Mouse (Mus musculus): ENCODE results near the gene Lrrc30. TPM values are rescaled to one million over a fixed set of nuclear protein-coding genes. Genes with fewer than 3 reads are reported as not detected.

Lrrc30 gene
- polyA plus RNA-seq, 1 experiment from 2014 or later: not detected

DNA sequence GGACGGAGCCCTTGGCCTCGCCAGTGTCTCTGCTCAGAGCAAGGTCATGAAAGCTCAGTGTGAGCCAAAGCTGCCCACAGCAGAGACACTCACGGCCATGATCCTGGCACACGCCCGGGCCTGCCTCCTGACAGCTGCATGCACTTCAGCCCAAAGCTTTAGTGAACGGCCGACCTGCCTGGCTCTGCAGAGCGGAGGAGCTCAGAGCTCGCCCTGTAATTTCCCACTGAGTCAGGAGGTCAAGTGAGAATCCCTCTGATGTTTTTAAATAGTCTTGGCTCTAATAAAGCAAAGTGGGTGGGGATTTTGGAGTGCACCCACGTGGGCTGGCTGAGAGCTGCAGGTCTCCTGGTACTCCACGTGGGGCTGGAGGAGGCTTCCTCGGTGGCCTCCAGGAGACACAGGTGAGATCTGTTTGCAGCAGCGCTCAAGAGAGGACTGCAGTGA lies 3.3 kb downstream of the Lrrc30 start:
- H3K36me3 ChIP-seq: no peaks in the 10 kb centered on the region
- no peaks in the 10 kb centered on the region for H3K4me1 ChIP-seq (replicated peaks)
- no peaks in the 10 kb centered on the region for H3K27me3 ChIP-seq
- H3K4me2 ChIP-seq: no peak overlapping the region
- H3K9ac ChIP-seq: no peak overlapping the region
- DNase-seq: no peak
- WGBS (ENCODE audit: insufficient replicate concordance): 53% methylated on average over 13 of the region's 13 CpGs
- H3K4me3 ChIP-seq (replicated peaks): no peak overlapping the region
- ATAC-seq (ENCODE audit: low read depth): no peak
- no peak overlapping the region for H3K27ac ChIP-seq
- H3K9me3 ChIP-seq (replicated peaks): no peaks in the 10 kb centered on the region

DNA sequence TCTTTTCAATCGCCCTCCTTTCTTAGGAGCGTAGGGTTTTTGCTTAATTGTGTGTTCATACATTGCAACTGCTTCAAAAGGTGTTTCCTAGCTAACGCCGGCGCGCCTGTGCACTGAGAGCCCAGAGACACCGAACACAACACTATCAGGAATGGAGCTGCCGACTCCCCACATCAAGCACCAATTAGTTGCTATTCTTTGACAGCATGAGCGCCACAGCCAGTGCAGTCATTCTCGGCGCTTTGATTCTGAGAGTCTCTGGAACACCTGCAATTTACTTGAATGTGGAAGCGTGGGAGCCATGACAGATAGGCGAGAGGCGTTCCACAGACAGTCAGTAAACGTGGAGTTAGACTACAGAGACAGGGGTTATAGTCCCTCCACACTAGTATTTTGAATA lies 4.0 kb downstream of the Lrrc30 start:
- Histone ChIP-seq H3K9ac (no peak overlapping the region), H3K4me3 (replicated peaks) (no peak overlapping the region), H3K4me1 (replicated peaks) (no peaks in the 10 kb centered on the region), H3K9me3 (replicated peaks) (no peaks in the 10 kb centered on the region), H3K27ac (no peak overlapping the region), H3K4me2 (no peak overlapping the region), H3K36me3 (no peaks in the 10 kb centered on the region), H3K27me3 (no peaks in the 10 kb centered on the region)
- ATAC-seq (ENCODE audit: low read depth) (no peak), DNase-seq (no peak)
- whole genome bisulfite sequencing (ENCODE audit: insufficient replicate concordance): 78% methylated on average over 15 of the region's 15 CpGs

DNA sequence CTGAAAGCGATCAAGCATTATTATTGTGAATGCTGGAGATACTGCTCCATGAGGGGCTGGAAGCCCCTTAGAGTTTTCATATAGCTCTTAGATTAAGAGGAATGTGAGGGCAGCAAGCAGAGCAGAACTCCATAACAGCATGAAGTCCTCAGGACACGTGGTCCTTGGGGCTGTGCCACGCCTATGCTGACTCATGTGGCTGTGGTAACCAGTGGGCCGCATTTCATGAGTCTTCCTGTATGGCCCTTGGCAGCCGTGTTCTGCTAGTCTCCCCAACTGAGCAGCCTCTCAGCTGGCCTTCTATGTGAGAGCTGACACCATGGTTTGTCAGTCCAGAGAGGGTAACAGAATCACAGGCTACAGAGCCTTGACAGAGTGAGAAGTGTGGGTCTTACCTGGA lies 7.1 kb downstream of the Lrrc30 start:
- DNase-seq (no peak), ATAC-seq (ENCODE audit: low read depth) (no peak)
- no peak overlapping the region for H3K27ac ChIP-seq
- H3K9ac ChIP-seq: no peak overlapping the region
- H3K4me1 ChIP-seq (replicated peaks): no peaks in the 10 kb centered on the region
- no peak overlapping the region for H3K4me2 ChIP-seq
- H3K9me3 ChIP-seq (replicated peaks): no peaks in the 10 kb centered on the region
- no peaks in the 10 kb centered on the region for H3K27me3 ChIP-seq
- WGBS (ENCODE audit: insufficient replicate concordance): 54% methylated on average over 5 of the region's 5 CpGs
- H3K4me3 ChIP-seq (replicated peaks): no peak overlapping the region
- H3K36me3 ChIP-seq: no peaks in the 10 kb centered on the region

DNA sequence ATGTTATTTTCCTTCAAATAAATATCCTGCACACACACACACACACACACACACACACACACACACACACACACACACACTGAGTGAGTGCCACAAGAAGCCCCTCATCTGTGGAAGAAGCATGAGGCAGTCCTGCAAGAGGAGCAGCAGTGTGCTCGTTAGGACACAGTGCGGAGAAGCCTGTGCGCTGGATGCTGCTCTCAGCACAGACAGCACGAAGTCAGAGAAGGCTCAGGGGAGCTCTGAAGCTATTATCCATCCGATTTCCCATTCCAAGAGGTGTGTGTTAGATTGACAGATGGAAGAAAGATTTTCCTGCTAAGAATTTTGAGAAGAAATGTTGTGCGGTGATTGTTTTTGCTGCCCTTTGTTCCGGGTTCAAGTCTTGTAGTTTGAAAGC lies 13.5 kb downstream of the Lrrc30 start:
- no peaks in the 10 kb centered on the region for H3K36me3 ChIP-seq
- no peak overlapping the region for H3K27ac ChIP-seq
- WGBS (ENCODE audit: insufficient replicate concordance): 67% methylated on average over 7 of the region's 7 CpGs
- H3K4me1 ChIP-seq (replicated peaks): no peaks in the 10 kb centered on the region
- no peak for DNase-seq
- H3K27me3 ChIP-seq: no peaks in the 10 kb centered on the region
- H3K4me3 ChIP-seq (replicated peaks): no peak overlapping the region
- H3K9me3 ChIP-seq (replicated peaks): no peaks in the 10 kb centered on the region
- H3K4me2 ChIP-seq: no peak overlapping the region
- no peak for ATAC-seq (ENCODE audit: low read depth)
- no peak overlapping the region for H3K9ac ChIP-seq

DNA sequence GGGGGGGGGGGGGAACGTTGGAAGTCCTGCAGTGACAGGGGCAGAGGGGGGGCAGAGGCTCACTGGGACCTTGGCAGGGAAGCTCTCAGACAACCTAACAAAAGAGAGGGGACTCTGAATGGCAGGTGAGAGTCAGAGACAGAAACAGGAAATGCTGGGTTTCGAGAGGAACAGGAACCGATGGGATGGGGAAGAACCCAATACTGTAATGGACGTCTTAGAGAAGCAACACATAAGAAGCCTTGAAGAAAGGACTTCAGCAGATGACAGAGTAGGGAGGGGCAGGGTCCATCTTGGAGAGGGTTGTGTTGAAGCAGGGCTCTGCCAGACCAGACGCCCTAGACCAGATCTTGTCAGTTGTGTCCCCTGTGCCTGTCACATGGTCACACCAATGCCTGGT lies 18.1 kb downstream of the Lrrc30 start:
- no peak overlapping the region for H3K4me3 ChIP-seq (replicated peaks)
- no peaks in the 10 kb centered on the region for H3K27me3 ChIP-seq
- no peak overlapping the region for H3K4me2 ChIP-seq
- WGBS (ENCODE audit: insufficient replicate concordance): 48% methylated on average over 4 of the region's 5 CpGs
- H3K36me3 ChIP-seq: no peaks in the 10 kb centered on the region
- H3K9ac ChIP-seq: no peak overlapping the region
- H3K27ac ChIP-seq: no peak overlapping the region
- DNase-seq (no peak), ATAC-seq (ENCODE audit: low read depth) (no peak)
- no peaks in the 10 kb centered on the region for H3K9me3 ChIP-seq (replicated peaks)
- H3K4me1 ChIP-seq (replicated peaks): no peaks in the 10 kb centered on the region

DNA sequence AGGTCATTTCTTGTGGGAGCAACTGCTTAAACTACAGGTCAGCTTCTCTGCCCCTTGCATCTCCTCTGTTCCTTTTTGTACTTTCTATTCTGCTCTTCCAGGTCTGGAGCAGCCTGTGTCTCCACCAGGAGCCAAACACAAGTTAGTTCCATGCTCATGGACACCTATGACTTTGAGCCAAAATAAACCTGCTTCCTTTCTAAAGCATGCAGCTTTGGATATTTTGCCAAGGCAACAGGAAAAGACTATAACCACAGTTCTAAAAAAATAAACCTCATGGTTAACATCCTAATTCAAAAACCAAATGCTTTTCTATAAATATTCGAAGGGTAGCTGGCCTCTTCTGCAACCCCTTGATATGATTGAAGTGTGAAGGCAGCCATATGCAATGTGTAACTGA lies 19.9 kb downstream of the Lrrc30 start:
- Histone ChIP-seq H3K4me1 (replicated peaks) (no peaks in the 10 kb centered on the region), H3K9ac (no peak overlapping the region), H3K4me2 (no peak overlapping the region), H3K27ac (no peak overlapping the region), H3K4me3 (replicated peaks) (no peak overlapping the region), H3K36me3 (no peaks in the 10 kb centered on the region), H3K27me3 (no peaks in the 10 kb centered on the region), H3K9me3 (replicated peaks) (no peaks in the 10 kb centered on the region)
- 35% methylated on average over 1 of the region's 1 CpGs for WGBS (ENCODE audit: insufficient replicate concordance)
- ATAC-seq (ENCODE audit: low read depth) (no peak), DNase-seq (no peak)

DNA sequence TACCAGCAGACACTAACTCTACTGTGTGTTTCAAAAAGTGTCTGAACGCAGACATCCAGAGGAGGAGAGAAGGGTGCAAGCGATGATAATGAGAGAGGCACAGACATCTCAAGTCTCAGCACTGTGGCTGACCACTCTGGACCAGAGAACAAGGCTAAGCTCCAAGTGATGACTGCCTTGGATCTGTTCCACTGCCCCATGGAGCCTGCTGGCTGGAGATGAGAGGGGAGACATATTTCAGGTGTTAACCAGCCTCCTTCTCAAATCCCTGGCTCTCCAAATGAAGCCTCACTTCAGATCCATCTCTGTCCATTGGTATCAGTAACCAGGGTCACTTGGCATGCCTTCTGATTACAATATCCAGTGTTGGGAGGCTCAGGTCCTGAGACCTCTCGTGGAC lies 20.4 kb downstream of the Lrrc30 start:
- ATAC-seq (ENCODE audit: low read depth) (no peak), DNase-seq (no peak)
- Histone ChIP-seq H3K36me3 (no peaks in the 10 kb centered on the region), H3K27me3 (no peaks in the 10 kb centered on the region), H3K4me1 (replicated peaks) (no peaks in the 10 kb centered on the region), H3K4me2 (no peak overlapping the region), H3K4me3 (replicated peaks) (no peak overlapping the region), H3K9me3 (replicated peaks) (no peaks in the 10 kb centered on the region), H3K27ac (no peak overlapping the region), H3K9ac (no peak overlapping the region)
- WGBS (ENCODE audit: insufficient replicate concordance): 55% methylated on average over 3 of the region's 3 CpGs

DNA sequence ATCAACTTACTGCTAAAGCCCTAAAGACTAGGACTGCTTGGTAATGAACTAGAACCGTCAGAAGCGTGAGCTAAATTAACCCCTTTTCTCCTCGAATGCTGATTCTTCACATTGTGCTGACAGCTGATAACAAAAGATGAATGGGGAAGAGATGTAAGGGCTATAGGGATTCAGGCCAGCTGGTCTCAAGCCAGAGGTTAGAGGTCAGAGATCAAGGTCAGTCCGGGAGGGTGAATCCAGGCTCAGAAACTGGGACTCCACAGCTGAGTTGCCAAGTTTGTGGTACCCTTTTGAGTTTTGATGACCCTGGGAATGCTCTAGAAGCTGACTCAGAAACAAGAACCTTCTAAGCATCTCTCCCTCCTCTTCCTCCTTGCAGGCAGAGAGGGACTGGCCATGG lies 28.1 kb downstream of the Lrrc30 start:
- Histone ChIP-seq H3K27ac (no peak overlapping the region), H3K27me3 (no peaks in the 10 kb centered on the region), H3K4me1 (replicated peaks) (no peaks in the 10 kb centered on the region), H3K4me3 (replicated peaks) (no peak overlapping the region), H3K36me3 (no peaks in the 10 kb centered on the region), H3K9ac (no peak overlapping the region), H3K4me2 (no peak overlapping the region), H3K9me3 (replicated peaks) (no peaks in the 10 kb centered on the region)
- DNase-seq (no peak), ATAC-seq (ENCODE audit: low read depth) (no peak)
- 46% methylated on average over 4 of the region's 4 CpGs for WGBS (ENCODE audit: insufficient replicate concordance)

DNA sequence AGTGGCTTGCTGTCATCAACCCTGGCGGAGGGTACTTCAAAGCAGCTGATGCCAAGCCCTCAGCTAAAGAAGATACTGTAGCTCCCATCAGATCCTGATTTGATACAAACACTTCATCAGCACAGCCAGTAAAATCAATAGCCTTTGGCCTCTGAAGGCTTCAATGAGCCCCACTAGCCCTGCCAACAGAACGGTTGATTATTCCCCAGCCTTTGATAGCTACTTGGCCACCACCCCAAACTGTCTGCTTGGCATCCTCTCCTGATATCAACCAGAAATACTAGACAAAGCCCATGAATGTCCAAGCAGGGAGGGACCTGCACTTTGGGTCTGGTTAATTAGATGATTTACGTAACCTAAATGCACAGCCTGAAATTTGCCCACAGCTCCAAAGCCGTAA lies 30.0 kb downstream of the Lrrc30 start:
- 65% methylated on average over 4 of the region's 4 CpGs for WGBS (ENCODE audit: insufficient replicate concordance)
- no peaks in the 10 kb centered on the region; the same call in 1 of the 2 replicates for H3K9me3 ChIP-seq (replicated peaks)
- no peak overlapping the region for H3K4me2 ChIP-seq
- H3K4me1 ChIP-seq (replicated peaks): no peaks in the 10 kb centered on the region
- no peak overlapping the region for H3K27ac ChIP-seq
- H3K9ac ChIP-seq: no peak overlapping the region
- no peaks in the 10 kb centered on the region for H3K36me3 ChIP-seq
- DNase-seq: no peak
- ATAC-seq (ENCODE audit: low read depth): no peak
- no peaks in the 10 kb centered on the region for H3K27me3 ChIP-seq
- no peak overlapping the region for H3K4me3 ChIP-seq (replicated peaks)

DNA sequence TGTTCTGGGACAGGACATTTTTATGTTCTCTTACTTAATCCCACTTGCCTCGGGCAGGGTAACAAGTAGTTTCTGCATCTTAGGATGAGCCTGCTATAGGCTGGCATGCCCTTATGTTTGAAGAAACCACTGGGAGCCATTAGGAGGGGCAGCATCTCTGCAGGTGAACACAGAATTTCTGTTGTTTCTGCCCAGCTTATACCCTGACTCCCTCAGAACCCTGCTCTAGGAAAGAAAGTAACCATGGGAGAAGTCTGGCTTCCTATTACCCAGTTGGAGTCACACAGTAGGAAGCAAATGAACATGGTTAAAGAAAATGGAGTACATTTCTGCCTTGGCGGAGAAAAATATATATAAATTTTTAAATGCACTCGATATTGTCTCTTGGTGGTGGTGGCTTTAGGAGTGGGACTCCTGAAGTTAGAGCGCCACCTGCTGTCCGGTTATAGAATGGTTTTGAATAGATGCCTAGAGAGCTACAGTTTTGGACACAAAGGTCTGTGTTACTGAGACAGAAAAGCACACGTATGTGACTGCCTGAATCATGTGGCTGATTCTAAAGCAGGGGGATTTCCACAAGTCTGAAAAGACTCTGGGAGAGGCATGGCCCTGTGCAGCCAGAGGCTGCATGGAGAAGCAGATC lies 47.5 kb downstream of the Lrrc30 start:
- Histone ChIP-seq H3K4me1 (replicated peaks) (no peaks in the 10 kb centered on the region), H3K36me3 (no peaks in the 10 kb centered on the region), H3K4me3 (replicated peaks) (no peak overlapping the region), H3K27ac (no peak overlapping the region), H3K27me3 (no peaks in the 10 kb centered on the region), H3K9me3 (replicated peaks) (no peaks in the 10 kb centered on the region), H3K9ac (no peak overlapping the region), H3K4me2 (no peak overlapping the region)
- DNase-seq (no peak), ATAC-seq (ENCODE audit: low read depth) (no peak)
- 17% methylated on average over 6 of the region's 6 CpGs for WGBS (ENCODE audit: insufficient replicate concordance)

DNA sequence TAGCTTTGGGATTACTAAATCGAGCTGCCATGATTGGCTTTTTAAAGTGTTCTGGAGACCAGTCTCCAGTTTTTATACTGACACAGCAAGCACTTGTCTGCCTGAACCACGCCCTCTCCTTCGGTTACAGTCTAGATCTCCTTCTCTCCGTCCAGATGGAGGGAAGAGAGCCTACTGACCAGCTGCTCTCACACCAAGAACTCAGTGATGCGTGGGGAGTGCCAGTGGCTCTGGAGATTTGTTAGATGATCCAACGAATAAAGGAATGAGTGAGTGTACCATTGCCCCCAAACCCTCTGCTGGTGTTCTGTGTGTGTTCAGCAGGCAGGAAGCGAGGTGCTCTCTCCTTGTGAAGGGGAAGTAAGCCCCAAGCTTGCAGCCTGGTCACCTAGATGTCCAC lies 48.0 kb downstream of the Lrrc30 start:
- Histone ChIP-seq H3K4me1 (replicated peaks) (no peaks in the 10 kb centered on the region), H3K27ac (no peak overlapping the region), H3K27me3 (no peaks in the 10 kb centered on the region), H3K9me3 (replicated peaks) (no peaks in the 10 kb centered on the region), H3K4me3 (replicated peaks) (no peak overlapping the region), H3K36me3 (no peaks in the 10 kb centered on the region), H3K9ac (no peak overlapping the region), H3K4me2 (no peak overlapping the region)
- ATAC-seq (ENCODE audit: low read depth) (no peak), DNase-seq (no peak)
- WGBS (ENCODE audit: insufficient replicate concordance): 53% methylated on average over 7 of the region's 7 CpGs

DNA sequence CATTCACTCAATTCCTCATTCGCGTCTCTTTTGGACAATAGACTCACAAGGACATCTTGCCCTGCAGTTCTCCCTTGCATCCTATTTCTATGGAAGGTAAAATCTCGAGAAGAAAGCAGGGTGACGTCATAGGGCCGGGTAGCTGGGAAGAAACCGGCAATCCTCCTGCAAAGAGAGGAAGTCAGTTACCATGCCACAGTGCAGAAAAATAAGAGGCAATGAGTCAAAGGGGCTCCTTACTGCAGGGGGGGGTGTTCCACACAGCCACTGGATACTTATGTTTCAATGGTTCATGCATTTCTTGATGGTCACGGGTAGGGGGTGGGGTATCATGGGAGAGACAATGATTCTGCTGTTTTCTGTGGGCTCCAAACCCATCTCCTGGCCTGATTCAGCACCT lies 49.1 kb downstream of the Lrrc30 start:
- Histone ChIP-seq H3K4me2 (no peak overlapping the region), H3K9ac (no peak overlapping the region), H3K27me3 (no peaks in the 10 kb centered on the region), H3K9me3 (replicated peaks) (no peaks in the 10 kb centered on the region), H3K36me3 (no peaks in the 10 kb centered on the region), H3K4me1 (replicated peaks) (no peaks in the 10 kb centered on the region), H3K4me3 (replicated peaks) (no peak overlapping the region), H3K27ac (no peak overlapping the region)
- 34% methylated on average over 7 of the region's 7 CpGs for WGBS (ENCODE audit: insufficient replicate concordance)
- ATAC-seq (ENCODE audit: low read depth) (no peak), DNase-seq (no peak)

Data from liver, embryonic 13.5 days (tissue).